Mouse (Mus musculus) MEL (cell line): ENCODE results near the gene Poln. TPM values are rescaled to one million over a fixed set of nuclear protein-coding genes. Genes with fewer than 3 reads are reported as not detected.

Source experiments
- DNase-seq: peaks from one replicate; pipeline ENCODE4 v3.0.0; 2011; ENCODE audit warnings: low read depth, low spot score
- H3K27ac ChIP-seq: 2 replicates; pipeline ENCODE4 v1.5.1; 2012; ENCODE audit warnings: low read depth, mild to moderate bottlenecking, control low read depth, low read length, moderate library complexity; ENCODE audit not compliant: control insufficient read depth
- H3K27me3 ChIP-seq, 2 experiments: fragments of 150-350 bp in 1 of 2; sonication (generic) in 1 of 2; 2 replicates each; pipeline ENCODE4 v1.6.1; 2012; ENCODE audit warnings: low read length in 2 of 2, mild to moderate bottlenecking in 2 of 2, improper control_type of control experiment in 1 of 2, moderate library complexity in 1 of 2; ENCODE audit not compliant: insufficient read depth in 2 of 2, control insufficient read depth in 1 of 2
- H3K36me3 ChIP-seq, 2 experiments: 2 replicates each; pipeline ENCODE4 v1.6.1; 2012 to 2014; ENCODE audit warnings: low read length in 2 of 2, improper control_type of control experiment in 1 of 2, inconsistent platforms in 1 of 2, mild to moderate bottlenecking in 1 of 2; ENCODE audit not compliant: insufficient read depth in 2 of 2, control insufficient read depth in 1 of 2
- H3K4me1 ChIP-seq, 2 experiments: fragments of 150-350 bp in 1 of 2; sonication (generic) in 1 of 2; 2 replicates each; pipeline ENCODE4 v1.6.1; 2012; ENCODE audit warnings: low read length in 2 of 2, improper control_type of control experiment in 1 of 2, mild to moderate bottlenecking in 1 of 2; ENCODE audit not compliant: insufficient read depth in 2 of 2, control insufficient read depth in 1 of 2
- H3K4me3 ChIP-seq, 2 experiments: fragments of 150-350 bp in 1 of 2; sonication (generic) in 1 of 2; 2 replicates each; pipeline ENCODE4 v1.5.1; 2012; ENCODE audit warnings: low read depth in 2 of 2, low read length in 2 of 2, mild to moderate bottlenecking in 2 of 2, moderate library complexity in 2 of 2, control low read depth in 1 of 2, improper control_type of control experiment in 1 of 2; ENCODE audit not compliant: control insufficient read depth in 1 of 2, insufficient read depth in 1 of 2
- H3K79me2 ChIP-seq: 2 replicates; pipeline ENCODE4 v1.6.1; 2012; ENCODE audit warnings: mild to moderate bottlenecking, low read length, moderate library complexity; ENCODE audit not compliant: control insufficient read depth, poor library complexity, insufficient read depth
- H3K9ac ChIP-seq: 2 replicates; pipeline ENCODE4 v1.6.1; 2012; ENCODE audit warnings: low read depth, mild to moderate bottlenecking, control low read depth, low read length, moderate library complexity; ENCODE audit not compliant: control insufficient read depth, poor library complexity, severe bottlenecking
- H3K9me3 ChIP-seq: fragments of 150-350 bp; sonication (generic); replicated peaks from 2 replicates; pipeline ENCODE4 v1.6.1; 2012; ENCODE audit warnings: mild to moderate bottlenecking, low read length, improper control_type of control experiment, moderate library complexity; ENCODE audit not compliant: insufficient read depth
- CHD2 ChIP-seq: IDR thresholded peaks from 2 replicates; pipeline ENCODE4 v1.6.1; 2011; ENCODE audit warnings: low read length, improper control_type of control experiment
- CTCF ChIP-seq, 3 experiments: IDR thresholded peaks in 2 of 3; conservative IDR thresholded peaks in 1 of 3; 2 replicates each; pipeline ENCODE4 v1.5.1; 2011 to 2012; ENCODE audit warnings: low read length in 3 of 3, low read depth in 2 of 3, mild to moderate bottlenecking in 2 of 3, improper control_type of control experiment in 1 of 3, inconsistent platforms in 1 of 3, mixed read lengths in 1 of 3, moderate library complexity in 1 of 3; ENCODE audit not compliant: control insufficient read depth in 1 of 3, insufficient read depth in 1 of 3, poor library complexity in 1 of 3, severe bottlenecking in 1 of 3
- E2F4 ChIP-seq: IDR thresholded peaks from 2 replicates; pipeline ENCODE4 v1.6.1; 2011; ENCODE audit warnings: low read depth, low read length, improper control_type of control experiment, borderline replicate concordance
- EP300 ChIP-seq, 2 experiments: IDR thresholded peaks; 2 replicates each; pipeline ENCODE4 v1.6.1; 2011; ENCODE audit warnings: improper control_type of control experiment in 2 of 2, low read length in 2 of 2, low read depth in 1 of 2, mild to moderate bottlenecking in 1 of 2
- GATA1 ChIP-seq: IDR thresholded peaks from 2 replicates; pipeline ENCODE4 v1.6.1; 2011; ENCODE audit warnings: low read depth, low read length, improper control_type of control experiment
- HCFC1 ChIP-seq: IDR thresholded peaks from 2 replicates; pipeline ENCODE4 v1.6.1; 2012; ENCODE audit warnings: low read depth, mild to moderate bottlenecking, inconsistent platforms, low read length, improper control_type of control experiment, moderate library complexity
- KAT2A ChIP-seq: conservative IDR thresholded peaks from 2 replicates; pipeline ENCODE4 v1.6.1; 2012; ENCODE audit warnings: low read depth, low read length, improper control_type of control experiment, inconsistent platforms
- MAFK ChIP-seq: IDR thresholded peaks from 2 replicates; pipeline ENCODE4 v1.6.1; 2011; ENCODE audit warnings: low read depth, mild to moderate bottlenecking, low read length, improper control_type of control experiment, borderline replicate concordance
- MAX ChIP-seq: IDR thresholded peaks from 2 replicates; pipeline ENCODE4 v1.6.1; 2011; ENCODE audit warnings: low read length, improper control_type of control experiment
- MXI1 ChIP-seq: IDR thresholded peaks from 2 replicates; pipeline ENCODE4 v1.6.1; 2011; ENCODE audit warnings: mild to moderate bottlenecking, low read depth, low read length, improper control_type of control experiment
- MYC ChIP-seq: IDR thresholded peaks from 2 replicates; pipeline ENCODE4 v1.6.1; 2011; ENCODE audit warnings: low read depth, mild to moderate bottlenecking, low read length, improper control_type of control experiment, moderate library complexity
- POLR2AphosphoS2 ChIP-seq: IDR thresholded peaks from 2 replicates; pipeline ENCODE4 v1.6.1; 2011; ENCODE audit warnings: low read length, improper control_type of control experiment
- RAD21 ChIP-seq: IDR thresholded peaks from 2 replicates; pipeline ENCODE4 v1.6.1; 2011; ENCODE audit warnings: mild to moderate bottlenecking, low read depth, low read length, improper control_type of control experiment
- SIN3A ChIP-seq: IDR thresholded peaks from 2 replicates; pipeline ENCODE4 v1.6.1; 2012; ENCODE audit warnings: low read length, improper control_type of control experiment, inconsistent platforms
- SMC3 ChIP-seq: IDR thresholded peaks from 2 replicates; pipeline ENCODE4 v1.6.1; 2011; ENCODE audit warnings: low read depth, low read length, improper control_type of control experiment
- TAL1 ChIP-seq: IDR thresholded peaks from 2 replicates; pipeline ENCODE4 v1.6.1; 2012; ENCODE audit warnings: mild to moderate bottlenecking, inconsistent platforms, low read length, moderate library complexity, mixed read lengths
- TCF12 ChIP-seq: IDR thresholded peaks from 2 replicates; pipeline ENCODE4 v1.6.1; 2014; ENCODE audit warnings: low read depth, mild to moderate bottlenecking, inconsistent platforms, low read length, improper control_type of control experiment, moderate library complexity
- USF1 ChIP-seq: IDR thresholded peaks from 2 replicates; pipeline ENCODE4 v1.6.1; 2014; ENCODE audit warnings: low read depth, mild to moderate bottlenecking, inconsistent platforms, low read length, improper control_type of control experiment, moderate library complexity
- USF2 ChIP-seq, 2 experiments: IDR thresholded peaks; 2 replicates each; pipeline ENCODE4 v1.6.1; 2011 to 2012; ENCODE audit warnings: improper control_type of control experiment in 2 of 2, low read length in 2 of 2, borderline replicate concordance in 1 of 2, inconsistent platforms in 1 of 2, low read depth in 1 of 2, mild to moderate bottlenecking in 1 of 2; ENCODE audit not compliant: insufficient read depth in 1 of 2
- ZC3H11A ChIP-seq: IDR thresholded peaks from 2 replicates; pipeline ENCODE4 v1.6.1; 2012; ENCODE audit warnings: low read depth, mild to moderate bottlenecking, inconsistent platforms, low read length, improper control_type of control experiment
- ZKSCAN1 ChIP-seq: IDR thresholded peaks from 2 replicates; pipeline ENCODE4 v1.6.1; 2012; ENCODE audit warnings: low read depth, mild to moderate bottlenecking, inconsistent platforms, low read length, improper control_type of control experiment, moderate library complexity
- ZMIZ1 ChIP-seq: IDR thresholded peaks from 2 replicates; pipeline ENCODE4 v1.6.1; 2012; ENCODE audit warnings: low read depth, mild to moderate bottlenecking, inconsistent platforms, low read length, improper control_type of control experiment, moderate library complexity
- ZNF384 ChIP-seq: IDR thresholded peaks from 2 replicates; pipeline ENCODE4 v1.6.1; 2012; ENCODE audit warnings: low read depth, mild to moderate bottlenecking, inconsistent platforms, low read length, improper control_type of control experiment
- polyA plus RNA-seq, 2 experiments: library from polyadenylated mRNA; stranded (reverse) in 1 of 2; unstranded in 1 of 2; fragments of >175 nt in 1 of 2; fragments of >200 nt in 1 of 2; gene quantifications; 2 replicates each; pipeline versions ENCODE4 v1.2.1 to v1.2.4; 2012; ENCODE audit warnings: low replicate concordance in 2 of 2, low read depth in 1 of 2; ENCODE audit not compliant: insufficient read length in 2 of 2, insufficient read depth in 1 of 2, missing spikeins in 1 of 2
- total RNA-seq: library from RNA; depleted of rRNA; stranded (reverse); fragments of 300-350 nt; gene quantifications from 2 replicates; pipeline ENCODE4 v1.2.3, GENCODE M21; 2012

Poln gene
- total and polyA plus RNA-seq, 3 experiments, result 0.50 to 1.0 TPM; not detected in 1

DNA sequence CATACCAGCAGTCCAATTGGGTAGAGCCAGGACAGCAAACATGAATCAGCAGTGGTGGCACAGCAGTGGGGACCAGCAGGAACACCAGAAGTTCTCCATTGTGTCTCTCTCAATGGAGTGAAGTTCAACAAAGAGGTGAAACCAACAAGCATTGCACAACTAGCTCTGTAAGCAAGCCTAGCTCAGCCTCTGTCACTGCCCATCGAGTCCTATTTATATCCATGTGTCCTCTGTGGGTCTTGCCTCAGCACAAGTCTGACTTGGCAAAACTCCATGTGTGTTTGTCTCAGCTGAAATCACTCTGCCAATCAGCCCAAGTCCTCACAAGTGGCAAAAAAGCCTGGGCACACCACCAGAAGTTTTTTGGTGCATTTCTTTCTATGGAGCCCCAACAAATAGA is 63.6 kb downstream of the Poln start:
- TF ChIP-seq USF2 (IDR thresholded peaks at IDR 0.05; ENCODE audit: borderline replicate concordance in 1 of 2, insufficient read depth in 1 of 2, low read depth in 1 of 2, low read length in 2 of 2) (no peak), MYC (no peak), ZNF384 (no peak)
- Histone ChIP-seq H3K27me3 (no peaks in the 10 kb centered on the region), H3K9me3 (no peaks in the 10 kb centered on the region), H3K27ac (no peak overlapping the region), H3K4me1 (no peaks in the 10 kb centered on the region), H3K9ac (no peak overlapping the region), H3K4me3 (no peak overlapping the region), H3K79me2 (no peaks in the 10 kb centered on the region), H3K36me3 (no peaks in the 10 kb centered on the region)
- DNase-seq, result no peak

DNA sequence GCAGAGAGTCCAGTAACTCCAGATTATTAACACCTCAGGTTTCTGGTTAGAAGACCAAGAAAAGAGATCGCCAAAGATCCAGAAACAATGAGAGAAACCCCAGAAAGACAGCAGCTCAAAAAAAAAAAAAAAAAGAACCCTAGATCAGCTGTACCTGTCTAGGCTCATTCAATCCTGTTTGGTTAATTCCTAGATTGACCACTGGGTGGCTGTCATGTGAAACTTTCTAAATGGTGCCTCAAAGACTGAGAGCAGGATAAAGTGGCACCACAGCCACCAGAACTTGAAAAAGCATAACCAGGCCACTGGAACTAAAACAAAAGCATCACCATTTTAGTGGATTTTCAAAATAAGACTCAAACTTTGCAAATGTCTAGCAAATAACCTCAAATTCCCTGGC is 71.9 kb downstream of the Poln start:
- Histone ChIP-seq H3K27me3 (no peaks in the 10 kb centered on the region), H3K4me1 (no peaks in the 10 kb centered on the region; a peak in 1 of 4 replicates), H3K4me3 (no peak overlapping the region), H3K9ac (no peak overlapping the region), H3K36me3 (peaks cover 0 to 3% of the 10 kb centered on the region in 2 experiments; a peak in 1 of 4 replicates), H3K9me3 (no peaks in the 10 kb centered on the region), H3K27ac (no peak overlapping the region), H3K79me2 (no peaks in the 10 kb centered on the region)
- peak; percentile 80 for DNase-seq
- TF ChIP-seq CTCF (IDR thresholded peaks at IDR 0.05 in 2 of 3, conservative IDR thresholded peaks at IDR 0.05 in 1 of 3; ENCODE audit: control insufficient read depth in 1 of 3, insufficient read depth in 1 of 3, low read depth in 2 of 3, low read length in 3 of 3, poor library complexity in 1 of 3, severe bottlenecking in 1 of 3) (peak; percentile 34 to 80 (median 73); a peak in 5 of 6 replicates), EP300 (IDR thresholded peaks at IDR 0.05; ENCODE audit: low read depth in 1 of 2, low read length in 2 of 2) (no peak), ZKSCAN1 (no peak), TAL1 (no peak), MYC (0 out of 2 replicates have a peak, but pooled peaks have one; percentile 12), ZNF384 (peak; percentile 92), SMC3 (peak; percentile 79), E2F4 (no peak), RAD21 (peak; percentile 80), MXI1 (0 out of 2 replicates have a peak, but pooled peaks have one; percentile 18), SIN3A (peak; percentile 28; the same call in 1 of the 2 replicates), ZC3H11A (peak; percentile 73)

- Histone ChIP-seq H3K4me1 (no peaks in the 10 kb centered on the region), H3K36me3 (no peaks in the 10 kb centered on the region), H3K27me3 (peaks cover 3% of the 10 kb centered on the region in 2 experiments; a peak in 3 of 4 replicates), H3K9me3 (no peaks in the 10 kb centered on the region), H3K4me3 (no peak overlapping the region), H3K79me2 (no peaks in the 10 kb centered on the region), H3K9ac (no peak overlapping the region), H3K27ac (no peak overlapping the region)
- TF ChIP-seq MYC (no peak), CTCF (IDR thresholded peaks at IDR 0.05 in 2 of 3, conservative IDR thresholded peaks at IDR 0.05 in 1 of 3; ENCODE audit: control insufficient read depth in 1 of 3, insufficient read depth in 1 of 3, low read depth in 2 of 3, low read length in 3 of 3, poor library complexity in 1 of 3, severe bottlenecking in 1 of 3) (no peak), GATA1 (no peak), SIN3A (no peak), POLR2AphosphoS2 (no peak), USF1 (no peak), CHD2 (no peak), TAL1 (no peak), ZMIZ1 (no peak), HCFC1 (no peak), KAT2A (no peak), E2F4 (no peak), ZC3H11A (no peak), TCF12 (no peak), MAFK (no peak), MAX (no peak)
- peak; percentile 71 for DNase-seq
Observed at GRCm38 (mm10) chr5:34093021-34093420, 76.2 kb downstream of the Poln start.
